Mouse (Mus musculus) myocyte (in vitro differentiated cells): ENCODE measurements around the gene Mansc1.

ENCODE experiments used
- E2F4 ChIP-seq: IDR thresholded peaks from one replicate; pipeline ENCODE4 v1.6.1; 2011; ENCODE audit warnings: mild to moderate bottlenecking, control low read depth, moderate library complexity; ENCODE audit not compliant: insufficient read depth
- POLR2A ChIP-seq: IDR thresholded peaks from one replicate; pipeline ENCODE4 v1.6.1; 2011; ENCODE audit warnings: low read depth, mild to moderate bottlenecking, control low read depth, moderate library complexity; ENCODE audit not compliant: insufficient read length
- POLR2AphosphoS2 ChIP-seq: IDR thresholded peaks from one replicate; pipeline ENCODE4 v1.6.1; 2011; ENCODE audit warnings: low read depth, control low read depth; ENCODE audit not compliant: insufficient read length
- SRF ChIP-seq: IDR thresholded peaks from one replicate; pipeline ENCODE4 v1.6.1; 2011; ENCODE audit warnings: low read depth; ENCODE audit not compliant: control insufficient read depth, insufficient read length
- USF1 ChIP-seq: IDR thresholded peaks from one replicate; pipeline ENCODE4 v1.6.1; 2011; ENCODE audit warnings: low read depth, mild to moderate bottlenecking, control low read depth, moderate library complexity

DNA sequence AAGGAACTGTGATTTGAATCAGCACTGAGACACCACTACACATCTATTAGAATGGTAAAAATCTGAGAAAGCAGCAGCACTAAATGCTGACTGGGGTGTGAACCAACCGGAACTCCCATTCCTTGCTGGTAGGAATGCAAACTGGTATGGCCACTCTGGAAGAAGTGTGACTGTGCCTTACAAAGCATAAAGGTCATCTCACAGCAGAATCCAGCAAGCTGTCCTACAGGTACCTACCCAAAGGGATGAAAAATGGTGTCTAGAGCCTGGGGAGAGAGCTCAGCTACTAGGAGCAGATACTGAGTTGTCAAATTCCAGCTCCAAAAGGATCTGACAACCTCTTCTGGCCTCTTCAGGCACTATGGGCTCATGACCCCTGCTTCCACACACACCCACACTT lies 5.7 kb downstream of the Mansc1 start:
- TF ChIP-seq POLR2A: no peak
- TF ChIP-seq E2F4: no peak
- no peak for TF ChIP-seq USF1
- no peak for TF ChIP-seq SRF
- TF ChIP-seq POLR2AphosphoS2: no peak
